Mouse (Mus musculus) liver, embryonic 15.5 days (tissue): ENCODE data around the gene Haghl. TPM values are rescaled to one million over a fixed set of nuclear protein-coding genes. Genes with fewer than 3 reads are reported as not detected.

Experiments used
- ATAC-seq: fragments of 200-750 bp; cut with Nextera tagmentation; 2 replicates; pipeline ENCODE4 v1.8.0; 2017; ENCODE audit warnings: moderate number of reproducible peaks, mild to moderate bottlenecking, moderate library complexity; ENCODE audit not compliant: insufficient read depth
- H3K27ac ChIP-seq: fragments of 300-500 bp; sonication (generic); replicated peaks from 2 replicates; pipeline ENCODE4 v1.5.1; 2015; ENCODE audit warnings: mild to moderate bottlenecking, inconsistent platforms
- H3K27me3 ChIP-seq: fragments of 300-500 bp; sonication (generic); 2 replicates; pipeline ENCODE4 v1.6.1; 2015; ENCODE audit warnings: mild to moderate bottlenecking, inconsistent platforms
- H3K36me3 ChIP-seq: fragments of 300-500 bp; sonication (generic); replicated peaks from 2 replicates; pipeline ENCODE4 v1.6.1; 2015; ENCODE audit warnings: moderate library complexity, mild to moderate bottlenecking, inconsistent platforms
- H3K4me1 ChIP-seq: fragments of 300-500 bp; sonication (generic); replicated peaks from 2 replicates; pipeline ENCODE4 v1.6.1; 2015; ENCODE audit warnings: inconsistent platforms
- H3K4me2 ChIP-seq: fragments of 300-500 bp; sonication (generic); 2 replicates; pipeline ENCODE4 v1.6.1; 2015; ENCODE audit warnings: moderate library complexity, mild to moderate bottlenecking, inconsistent platforms
- H3K4me3 ChIP-seq: fragments of 300-500 bp; sonication (generic); replicated peaks from 2 replicates; pipeline ENCODE4 v1.5.1; 2015; ENCODE audit warnings: mild to moderate bottlenecking, inconsistent platforms
- H3K9ac ChIP-seq: fragments of 300-500 bp; sonication (generic); 2 replicates; pipeline ENCODE4 v1.6.1; 2015; ENCODE audit warnings: moderate library complexity, mild to moderate bottlenecking, inconsistent platforms
- H3K9me3 ChIP-seq: fragments of 300-500 bp; sonication (generic); replicated peaks from 2 replicates; pipeline ENCODE4 v1.6.1; 2016; ENCODE audit warnings: inconsistent platforms
- WGBS: fragments of 180-500 bp; shearing (Covaris S2); methylation state at CpG from one replicate; pipeline ENCODE4 v1.1.7; 2015; ENCODE audit warnings: mixed read lengths; ENCODE audit not compliant: insufficient replicate concordance; 5-methylcytosine and 5-hydroxymethylcytosine counted together
- polyA plus RNA-seq: library from polyadenylated mRNA; unstranded; fragments of >200 nt; fragmentation: Nextera tagmentation; extraction: Ambion mirVana; gene quantifications from 2 replicates; pipeline ENCODE4 v1.2.1, GENCODE M21; 2015

The Haghl gene
- polyA plus RNA-seq, 1 experiment from 2014 or later: 5.6 TPM

GRCm38 (mm10) chr17:25783086-25783485 is 2.4 kb downstream of the Haghl start:
- Histone ChIP-seq H3K27ac (no peak overlapping the region), H3K4me1 (peaks cover 18% of the 10 kb centered on the region), H3K27me3 (no peaks in the 10 kb centered on the region), H3K9me3 (no peaks in the 10 kb centered on the region), H3K4me2 (no peak overlapping the region), H3K4me3 (no peak overlapping the region), H3K36me3 (peaks cover 47% of the 10 kb centered on the region), H3K9ac (no peak overlapping the region)
- WGBS: 75% methylated on average over 7 of the region's 7 CpGs
- no peak for ATAC-seq

GRCm38 (mm10) chr17:25781339-25781738 is 4.1 kb downstream of the Haghl start:
- no peaks in the 10 kb centered on the region for H3K9me3 ChIP-seq
- peaks cover 18% of the 10 kb centered on the region for H3K4me1 ChIP-seq
- H3K27ac ChIP-seq: no peak overlapping the region
- no peaks in the 10 kb centered on the region for H3K27me3 ChIP-seq
- peaks cover 55% of the 10 kb centered on the region for H3K36me3 ChIP-seq
- no peak overlapping the region for H3K4me2 ChIP-seq
- WGBS: 73% methylated on average over 6 of the region's 6 CpGs
- H3K4me3 ChIP-seq: no peak overlapping the region
- ATAC-seq: no peak
- no peak overlapping the region for H3K9ac ChIP-seq

GRCm38 (mm10) chr17:25777948-25778347 is 7.5 kb downstream of the Haghl start:
- ATAC-seq: no peak
- Histone ChIP-seq H3K4me1 (peaks cover 19% of the 10 kb centered on the region), H3K9ac (no peak overlapping the region), H3K4me2 (no peak overlapping the region), H3K27ac (no peak overlapping the region), H3K9me3 (no peaks in the 10 kb centered on the region), H3K4me3 (no peak overlapping the region), H3K36me3 (peaks cover 60% of the 10 kb centered on the region), H3K27me3 (no peaks in the 10 kb centered on the region)
- 84% methylated on average over 5 of the region's 5 CpGs for WGBS

DNA sequence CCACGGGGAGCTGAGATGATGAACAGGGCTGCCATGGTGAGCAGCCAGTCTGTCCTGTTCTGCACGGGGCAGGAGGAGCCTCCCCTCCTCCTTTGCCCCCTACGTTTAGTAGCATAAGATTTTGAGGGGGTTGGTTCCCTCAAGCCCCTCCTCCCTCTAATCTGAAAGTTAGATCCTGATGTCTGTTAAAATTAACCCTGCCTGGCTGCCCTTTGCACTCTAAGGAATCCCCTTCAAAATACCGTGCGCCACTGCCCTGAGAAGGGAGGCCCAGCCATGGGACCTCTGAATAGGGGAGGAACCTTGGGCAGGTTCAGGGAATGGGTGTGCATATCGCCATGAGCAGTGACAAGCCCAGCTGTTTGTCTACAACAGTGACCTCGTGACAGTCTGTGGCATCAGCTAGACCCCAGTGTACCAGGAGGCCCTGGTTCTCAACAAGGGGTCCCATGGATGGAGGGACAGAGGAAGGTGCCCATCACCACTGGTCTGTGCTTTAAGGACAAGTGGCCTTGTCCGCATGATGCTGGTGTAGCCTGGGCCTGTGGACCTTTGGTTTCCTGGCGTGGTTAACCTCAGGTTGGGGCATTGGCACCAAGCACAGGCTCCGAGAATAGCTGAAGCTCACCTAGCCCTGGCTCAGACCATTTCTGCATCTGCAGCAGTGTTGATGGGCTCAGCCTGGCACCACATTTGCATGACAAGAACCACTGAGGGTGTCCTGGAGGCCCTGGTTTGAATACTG is 10.0 kb downstream of the Haghl start:
- Histone ChIP-seq H3K9me3 (no peaks in the 10 kb centered on the region), H3K4me2 (no peak overlapping the region; the same call in 1 of the 2 replicates), H3K27me3 (no peaks in the 10 kb centered on the region; the same call in none of the 2 replicates), H3K36me3 (peaks cover 36% of the 10 kb centered on the region), H3K4me1 (peaks cover 19% of the 10 kb centered on the region), H3K4me3 (no peak overlapping the region), H3K27ac (no peak overlapping the region), H3K9ac (no peak overlapping the region)
- ATAC-seq: no peak
- WGBS: 64% methylated on average over 10 of the region's 10 CpGs

DNA sequence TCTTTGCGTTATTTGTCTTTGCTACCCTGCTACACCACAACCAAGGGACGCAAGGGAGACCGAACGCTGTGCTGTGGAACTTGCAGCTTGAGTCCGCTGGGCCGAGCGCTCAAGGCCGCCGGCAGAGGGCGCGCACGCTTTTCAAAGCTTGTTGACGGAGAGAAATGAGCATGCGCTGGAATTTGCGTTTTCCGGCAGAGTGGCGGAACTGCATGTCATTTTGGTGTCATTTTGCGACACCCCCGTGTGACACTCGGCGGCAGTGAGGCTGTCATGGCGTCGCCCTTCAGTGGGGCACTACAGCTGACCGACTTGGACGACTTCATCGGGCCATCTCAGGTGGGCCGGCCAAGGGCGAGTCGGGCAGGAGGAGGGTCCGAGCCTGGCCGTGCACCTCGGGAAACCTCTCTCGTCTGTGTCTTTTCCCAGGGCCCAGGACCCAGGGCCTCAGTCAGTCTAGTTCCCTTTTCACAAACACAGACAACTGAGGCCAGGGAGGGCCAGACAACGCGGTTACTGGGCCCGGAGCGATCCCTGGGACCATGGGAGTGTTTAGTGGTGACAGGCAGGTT is 11.8 kb downstream of the Haghl start, which contains the start of gene Narfl:
Gene Narfl, plus strand, starts transcription at position 228 of the 572 bp plus-strand sequence.
- H3K4me2 ChIP-seq: peak within 1 kb of the TSS; percentile 84
- peaks cover 18% of the 10 kb centered on the region; the same call in 1 of the 2 replicates for H3K36me3 ChIP-seq
- H3K9me3 ChIP-seq: no peaks in the 10 kb centered on the region
- under 1% methylated on average over 37 of the region's 37 CpGs for WGBS
- H3K4me1 ChIP-seq: peaks cover 19% of the 10 kb centered on the region
- peak; percentile 79 for ATAC-seq
- peak within 1 kb of the TSS; percentile 74 for H3K4me3 ChIP-seq
- peaks cover 8% of the 10 kb centered on the region for H3K27me3 ChIP-seq
- H3K9ac ChIP-seq: peak within 1 kb of the TSS; percentile 79
- H3K27ac ChIP-seq: peak within 1 kb of the TSS; percentile 48

GRCm38 (mm10) chr17:25769331-25769730 is 16.1 kb downstream of the Haghl start:
- Histone ChIP-seq H3K9me3 (no peaks in the 10 kb centered on the region), H3K36me3 (no peaks in the 10 kb centered on the region), H3K27ac (no peak overlapping the region), H3K9ac (no peak overlapping the region), H3K4me3 (no peak overlapping the region), H3K4me1 (peaks cover 7% of the 10 kb centered on the region), H3K27me3 (peaks cover 19% of the 10 kb centered on the region), H3K4me2 (no peak overlapping the region)
- ATAC-seq: no peak
- 45% methylated on average over 9 of the region's 9 CpGs for WGBS

- no peak overlapping the region for H3K4me3 ChIP-seq
- no peaks in the 10 kb centered on the region for H3K4me1 ChIP-seq
- no peak overlapping the region for H3K9ac ChIP-seq
- H3K27me3 ChIP-seq: peaks cover 19% of the 10 kb centered on the region
- H3K27ac ChIP-seq: no peak overlapping the region
- H3K4me2 ChIP-seq: no peak overlapping the region
- H3K9me3 ChIP-seq: no peaks in the 10 kb centered on the region
- no peaks in the 10 kb centered on the region for H3K36me3 ChIP-seq
- ATAC-seq: no peak
- WGBS: 54% methylated on average over 5 of the region's 5 CpGs
These were observed 19.6 kb downstream of the Haghl start for GRCm38 (mm10) chr17:25765886-25766285.

GRCm38 (mm10) chr17:25762591-25762990 is 22.9 kb downstream of the Haghl start:
- H3K4me2 ChIP-seq: no peak overlapping the region
- H3K4me1 ChIP-seq: no peaks in the 10 kb centered on the region
- no peak for ATAC-seq
- no peak overlapping the region for H3K4me3 ChIP-seq
- H3K27ac ChIP-seq: no peak overlapping the region
- peaks cover 14% of the 10 kb centered on the region for H3K27me3 ChIP-seq
- no peaks in the 10 kb centered on the region for H3K9me3 ChIP-seq
- WGBS: 18% methylated on average over 3 of the region's 3 CpGs
- no peak overlapping the region for H3K9ac ChIP-seq
- no peaks in the 10 kb centered on the region for H3K36me3 ChIP-seq

DNA sequence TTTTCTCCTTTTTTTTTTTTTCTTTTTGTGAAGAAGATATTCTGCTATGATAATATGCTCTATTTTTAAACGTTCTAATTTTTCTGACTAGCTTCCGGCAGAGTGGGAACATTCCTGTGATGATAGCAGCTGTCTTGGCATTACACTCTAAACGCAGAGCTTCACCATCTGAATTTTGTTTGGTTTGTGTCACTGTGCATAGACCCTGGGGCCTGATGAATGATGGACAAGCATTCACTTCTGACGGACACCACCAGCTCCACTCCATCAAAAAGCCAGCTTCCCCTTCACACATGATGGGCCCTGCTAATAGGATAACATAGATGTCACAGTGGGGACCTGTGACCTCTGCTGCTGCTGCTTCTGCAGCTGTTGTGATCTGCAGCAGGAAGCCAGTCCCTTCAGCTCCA is 23.9 kb downstream of the Haghl start:
- Histone ChIP-seq H3K4me1 (no peaks in the 10 kb centered on the region), H3K27ac (no peak overlapping the region), H3K4me2 (no peak overlapping the region), H3K4me3 (no peak overlapping the region), H3K27me3 (peaks cover 14% of the 10 kb centered on the region), H3K9me3 (no peaks in the 10 kb centered on the region), H3K9ac (no peak overlapping the region), H3K36me3 (no peaks in the 10 kb centered on the region)
- WGBS: 47% methylated on average over 4 of the region's 4 CpGs
- ATAC-seq: no peak

DNA sequence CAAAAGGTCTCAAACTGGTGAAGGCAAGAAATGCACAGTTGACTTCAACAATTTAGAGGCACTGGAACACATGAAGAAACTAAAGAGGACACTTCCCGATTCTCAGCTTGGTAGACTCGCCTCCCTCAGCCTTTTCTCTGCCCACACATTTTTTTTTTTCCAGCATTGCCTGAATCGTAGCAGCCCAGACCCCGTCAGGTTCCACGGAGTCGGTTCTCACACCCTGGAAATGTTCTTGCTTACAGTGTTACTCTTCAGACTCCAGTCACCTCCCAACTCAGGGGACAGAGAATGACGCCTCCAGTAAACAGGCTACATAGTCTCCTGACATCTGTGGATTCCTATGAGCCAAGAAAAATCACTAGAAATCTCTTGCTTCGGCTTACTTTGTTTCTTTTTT is 25.3 kb downstream of the Haghl start:
- H3K36me3 ChIP-seq: no peaks in the 10 kb centered on the region
- no peak overlapping the region for H3K4me2 ChIP-seq
- H3K9ac ChIP-seq: no peak overlapping the region
- no peaks in the 10 kb centered on the region for H3K4me1 ChIP-seq
- 54% methylated on average over 8 of the region's 8 CpGs for WGBS
- ATAC-seq: no peak
- no peaks in the 10 kb centered on the region for H3K9me3 ChIP-seq
- peaks cover 14% of the 10 kb centered on the region for H3K27me3 ChIP-seq
- H3K27ac ChIP-seq: no peak overlapping the region
- H3K4me3 ChIP-seq: no peak overlapping the region

DNA sequence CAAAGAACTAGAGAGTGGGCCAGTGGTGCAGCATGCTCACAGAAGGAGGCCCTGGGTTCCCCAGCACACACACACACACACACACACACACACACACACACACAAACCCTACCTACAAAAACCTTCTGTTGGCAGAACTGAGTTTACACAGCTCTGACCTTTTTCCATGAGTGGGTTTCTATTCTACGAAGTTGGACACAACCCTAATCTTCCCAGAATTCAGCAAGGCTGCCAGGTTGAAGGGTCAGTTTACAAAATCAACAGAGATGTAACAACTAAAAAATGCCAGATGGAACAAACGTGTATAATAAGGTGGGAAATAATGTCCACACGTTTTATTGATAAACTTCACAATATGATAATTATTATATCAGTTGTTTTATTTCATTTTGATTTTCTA is 27.8 kb downstream of the Haghl start:
- no peaks in the 10 kb centered on the region for H3K9me3 ChIP-seq
- no peak overlapping the region for H3K4me2 ChIP-seq
- H3K27ac ChIP-seq: no peak overlapping the region
- H3K36me3 ChIP-seq: no peaks in the 10 kb centered on the region
- WGBS: 35% methylated on average over 3 of the region's 3 CpGs
- peaks cover 14% of the 10 kb centered on the region for H3K27me3 ChIP-seq
- no peak overlapping the region for H3K9ac ChIP-seq
- no peaks in the 10 kb centered on the region for H3K4me1 ChIP-seq
- ATAC-seq: no peak
- no peak overlapping the region for H3K4me3 ChIP-seq
